Mouse (Mus musculus): Measurements from ENCODE around the gene Syf2. TPM values are rescaled to one million over a fixed set of nuclear protein-coding genes. Genes with fewer than 3 reads are reported as not detected.
A peak's percentile ranks its signal among the peaks of the same experiment; 100 is the strongest.

The Syf2 gene
- total RNA-seq (2021) (10 to 100 TPM; 48.7 to 61.1 TPM), polyA plus RNA-seq (2012; rRNA removed) (24.9 and 34.1 TPM in 2 replicates)
- long read RNA-seq, transcript Syf2-201 (7 exons, 1,369 nt), result major isoform, 64 of 70 reads
- long read RNA-seq, partial matches to known transcripts, result 3 of 70 reads
- long read RNA-seq, other reads (novel, unspliced or antisense), result 3 of 70 reads

DNA sequence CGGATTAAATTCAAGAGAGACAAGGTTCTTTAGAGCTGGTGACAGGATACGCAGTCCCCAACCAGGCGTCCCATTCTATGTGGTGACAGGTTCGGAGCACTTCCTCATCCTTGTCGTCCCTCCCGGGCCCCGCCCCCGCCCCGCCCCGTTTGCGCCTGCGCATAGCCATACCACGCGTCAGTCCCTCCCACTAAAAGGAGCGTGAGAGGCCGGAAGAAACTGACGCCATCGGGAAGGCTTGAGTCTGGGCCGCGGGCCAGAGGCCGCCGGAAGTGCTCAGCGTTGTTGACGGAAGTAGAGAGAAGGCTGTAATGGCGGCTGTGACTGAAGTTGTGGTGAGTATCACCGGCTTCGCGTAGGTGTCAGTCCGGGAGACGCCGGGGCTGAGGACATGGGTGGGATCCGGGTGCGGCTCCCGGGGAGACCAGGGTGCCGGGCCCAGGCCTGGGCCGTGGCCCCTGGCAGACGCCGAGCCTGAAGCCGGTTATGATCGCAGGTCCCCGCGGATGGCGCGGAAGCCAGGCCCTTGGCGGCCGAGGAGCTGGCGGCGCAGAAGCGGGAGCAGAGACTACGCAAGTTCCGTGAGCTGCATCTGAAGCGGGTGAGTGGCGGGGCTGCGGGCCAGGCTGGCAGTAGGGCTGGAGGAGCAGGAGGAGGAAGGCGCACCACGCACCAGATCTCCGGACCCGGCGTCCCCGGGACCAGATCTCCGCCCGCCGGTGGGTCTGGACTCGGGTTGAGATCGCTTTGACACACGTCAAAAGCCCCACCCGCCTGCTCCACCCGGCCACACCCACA lies at the start of gene Syf2:
TSS of gene Syf2 (plus strand) at position 215 of the 798 bp plus-strand sequence.
- under 1% methylated on average over 67 of the region's 68 CpGs for WGBS
- Histone ChIP-seq H3K9ac (ENCODE audit: low read depth, low read length) (peak within 1 kb of the TSS; percentile 95), H3K27ac (peak within 1 kb of the TSS; percentile 88), H3K4me3 (peak within 1 kb of the TSS; percentile 96), H3K4me1 (ENCODE audit: control insufficient read depth, insufficient read depth, low read length) (peaks cover 1% of the 10 kb centered on the region; the same call in 1 of the 2 replicates), H3K27me3 (ENCODE audit: control insufficient read depth, insufficient read depth, low read length) (no peaks in the 10 kb centered on the region), H3K36me3 (ENCODE audit: control insufficient read depth, insufficient read depth, low read length) (peaks cover 35% of the 10 kb centered on the region), H3K79me2 (replicated peaks; ENCODE audit: control insufficient read depth, insufficient read depth, low read length) (0 out of 2 replicates have a peak, but pooled peaks cover 1% of the 10 kb centered on the region)
- no peak for TF ChIP-seq CTCF (IDR thresholded peaks at IDR 0.05)
- peak; percentile 73 for TF ChIP-seq EP300 (IDR thresholded peaks at IDR 0.05; ENCODE audit: insufficient read depth, low read depth, low read length)
- TF ChIP-seq POLR2A (IDR thresholded peaks at IDR 0.05; ENCODE audit: insufficient read depth, low read depth, low read length), result peak; percentile 87
- intact Hi-C loops (cut with DNase I), result loop anchor here (2.0 kb wide), 1 partner anchor 16 kb away; the partner anchor contains the start of gene Tmem50a
- DNase-seq, result peak; percentile 94 to 95

DNA sequence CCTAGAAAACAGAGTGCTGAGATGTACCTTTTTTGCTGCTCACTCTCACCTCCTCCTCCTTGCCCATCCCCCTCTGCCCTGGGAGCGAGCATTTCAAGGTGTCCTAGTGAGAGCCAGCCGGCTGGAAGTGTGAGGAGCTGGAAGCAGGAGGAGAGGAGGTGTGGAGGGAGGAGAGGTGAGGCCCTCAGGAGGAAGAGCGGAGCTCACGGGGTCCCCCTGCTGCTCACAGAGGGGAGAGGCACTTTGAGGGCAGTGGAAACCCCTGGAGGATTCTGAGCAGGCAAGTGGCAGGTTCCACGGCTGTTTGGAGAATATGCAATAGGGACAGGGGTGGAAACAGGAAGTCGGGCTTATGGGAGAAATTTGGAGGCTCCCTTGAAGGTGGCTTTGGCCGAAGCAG lies 47.4 kb upstream of the Syf2 start:
- intact Hi-C loops (cut with DNase I), result loop anchor here (10.0 kb wide), 1 partner anchor 338 kb away; no protein-coding TSS in a partner anchor
- Histone ChIP-seq H3K27ac (no peak overlapping the region; the same call in 1 of the 2 replicates), H3K4me1 (ENCODE audit: control insufficient read depth, insufficient read depth, low read length) (peaks cover 2% of the 10 kb centered on the region)

DNA sequence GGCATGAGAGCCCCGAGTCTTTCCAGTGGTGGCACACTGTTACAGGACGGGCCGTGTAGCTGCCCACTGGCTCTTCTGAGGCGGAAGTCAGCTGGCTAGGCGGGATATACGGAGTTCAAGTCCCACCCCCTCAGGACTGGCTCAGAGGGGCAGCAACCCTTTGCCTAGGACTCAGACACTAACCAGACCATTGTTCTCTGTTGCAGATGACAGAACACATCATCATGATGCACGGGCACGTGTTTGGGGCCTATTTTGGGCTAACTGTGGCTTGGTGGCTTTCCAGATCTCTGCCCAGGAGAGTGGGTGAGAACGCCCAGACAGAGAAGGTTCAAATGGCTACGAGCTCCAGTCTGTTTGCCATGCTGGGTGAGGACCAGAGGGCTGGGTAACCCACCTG lies 46.9 kb upstream of the Syf2 start:
- intact Hi-C loops (cut with DNase I), result loop anchor here (10.0 kb wide), 1 partner anchor 339 kb away; no protein-coding TSS in a partner anchor
- peaks cover 2% of the 10 kb centered on the region for H3K4me1 ChIP-seq (ENCODE audit: control insufficient read depth, insufficient read depth, low read length)
- no peak overlapping the region for H3K4me3 ChIP-seq
- no peak overlapping the region for H3K9ac ChIP-seq (ENCODE audit: low read depth, low read length)
- H3K36me3 ChIP-seq (ENCODE audit: control insufficient read depth, insufficient read depth, low read length), result no peaks in the 10 kb centered on the region
- DNase-seq, result peak; percentile 26 to 45
- TF ChIP-seq CTCF (IDR thresholded peaks at IDR 0.05) (no peak), EP300 (IDR thresholded peaks at IDR 0.05; ENCODE audit: insufficient read depth, low read depth, low read length) (peak; percentile 75), POLR2A (IDR thresholded peaks at IDR 0.05; ENCODE audit: insufficient read depth, low read depth, low read length) (no peak)
- no peaks in the 10 kb centered on the region for H3K79me2 ChIP-seq (replicated peaks; ENCODE audit: control insufficient read depth, insufficient read depth, low read length)
- H3K27me3 ChIP-seq (ENCODE audit: control insufficient read depth, insufficient read depth, low read length), result no peaks in the 10 kb centered on the region
- WGBS, result 52% methylated on average over 10 of the region's 10 CpGs
- peak overlapping the region; percentile 38; the same call in 1 of the 2 replicates for H3K27ac ChIP-seq

More for the DNA sequence above, 47.4 kb upstream of the Syf2 start:
- TF ChIP-seq CTCF (IDR thresholded peaks at IDR 0.05), result peak; percentile 72
- no peak for TF ChIP-seq EP300 (IDR thresholded peaks at IDR 0.05; ENCODE audit: insufficient read depth, low read depth, low read length)
- H3K27me3 ChIP-seq (ENCODE audit: control insufficient read depth, insufficient read depth, low read length), result no peaks in the 10 kb centered on the region
- no peaks in the 10 kb centered on the region for H3K36me3 ChIP-seq (ENCODE audit: control insufficient read depth, insufficient read depth, low read length)
- peak; percentile 21 to 41 for DNase-seq
- WGBS, result 32% methylated on average over 7 of the region's 7 CpGs
- no peak overlapping the region for H3K9ac ChIP-seq (ENCODE audit: low read depth, low read length)
- H3K4me3 ChIP-seq, result no peak overlapping the region
- H3K79me2 ChIP-seq (replicated peaks; ENCODE audit: control insufficient read depth, insufficient read depth, low read length), result no peaks in the 10 kb centered on the region

DNA sequence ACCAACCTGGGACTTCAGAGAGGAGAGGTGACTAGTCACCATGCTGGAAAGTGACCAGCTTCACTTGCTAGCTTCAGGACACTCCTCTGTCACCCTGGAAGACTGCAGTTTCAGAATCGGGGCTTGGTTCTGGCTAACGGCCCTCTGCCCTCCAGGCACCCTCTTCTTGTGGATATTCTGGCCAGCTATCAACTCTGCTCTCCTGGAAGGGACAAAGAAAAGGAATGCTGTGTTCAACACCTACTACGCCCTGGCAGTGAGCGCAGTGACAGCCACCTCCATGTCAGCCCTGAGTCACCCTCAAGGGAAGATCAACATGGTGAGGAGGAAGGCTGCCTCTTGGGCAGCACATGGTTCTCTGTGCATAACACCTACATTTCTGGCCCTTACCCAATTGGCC lies 46.3 kb upstream of the Syf2 start:
- H3K36me3 ChIP-seq (ENCODE audit: control insufficient read depth, insufficient read depth, low read length), result no peaks in the 10 kb centered on the region
- peak overlapping the region; percentile 38 for H3K27ac ChIP-seq
- no peaks in the 10 kb centered on the region for H3K79me2 ChIP-seq (replicated peaks; ENCODE audit: control insufficient read depth, insufficient read depth, low read length)
- intact Hi-C loops (cut with DNase I), result loop anchor here (10.0 kb wide), 1 partner anchor 340 kb away; no protein-coding TSS in a partner anchor
- peak; percentile 22 to 24 for DNase-seq
- no peak overlapping the region for H3K4me3 ChIP-seq
- H3K27me3 ChIP-seq (ENCODE audit: control insufficient read depth, insufficient read depth, low read length), result no peaks in the 10 kb centered on the region
- peaks cover 2% of the 10 kb centered on the region for H3K4me1 ChIP-seq (ENCODE audit: control insufficient read depth, insufficient read depth, low read length)
- no peak overlapping the region for H3K9ac ChIP-seq (ENCODE audit: low read depth, low read length)
- 68% methylated on average over 4 of the region's 4 CpGs for WGBS
- no peak for TF ChIP-seq EP300 (IDR thresholded peaks at IDR 0.05; ENCODE audit: insufficient read depth, low read depth, low read length)
- TF ChIP-seq POLR2A (IDR thresholded peaks at IDR 0.05; ENCODE audit: insufficient read depth, low read depth, low read length), result no peak
- no peak for TF ChIP-seq CTCF (IDR thresholded peaks at IDR 0.05)

DNA sequence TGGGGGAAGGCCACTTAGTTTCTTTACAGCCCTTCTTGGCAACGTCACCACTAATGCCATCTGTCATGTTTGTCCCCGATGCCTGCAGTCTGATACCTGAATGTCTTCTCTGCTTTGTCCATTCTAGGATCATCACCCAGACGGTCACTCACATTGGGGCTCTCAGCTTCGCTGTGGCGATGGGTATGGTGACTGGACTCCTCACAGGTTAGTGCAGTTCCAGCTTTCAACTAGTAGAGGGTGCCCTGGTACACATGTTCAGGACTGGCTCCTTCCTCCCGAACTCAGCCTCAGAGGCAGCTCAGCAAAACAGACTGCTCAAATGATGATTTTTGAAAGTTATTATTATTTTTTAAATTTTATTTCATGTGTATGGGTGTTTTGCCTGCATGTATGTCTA lies 38.6 kb upstream of the Syf2 start:
- no peaks in the 10 kb centered on the region for H3K79me2 ChIP-seq (replicated peaks; ENCODE audit: control insufficient read depth, insufficient read depth, low read length)
- WGBS, result 77% methylated on average over 6 of the region's 6 CpGs
- DNase-seq, result peak; percentile 56 to 68
- H3K4me1 ChIP-seq (ENCODE audit: control insufficient read depth, insufficient read depth, low read length), result no peaks in the 10 kb centered on the region
- intact Hi-C loops (cut with DNase I), result loop anchor here (5.0 kb wide), 1 partner anchor 315 kb away; no protein-coding TSS in a partner anchor
- H3K4me3 ChIP-seq, result no peak overlapping the region
- no peaks in the 10 kb centered on the region for H3K27me3 ChIP-seq (ENCODE audit: control insufficient read depth, insufficient read depth, low read length)
- no peaks in the 10 kb centered on the region for H3K36me3 ChIP-seq (ENCODE audit: control insufficient read depth, insufficient read depth, low read length)
- no peak overlapping the region for H3K27ac ChIP-seq
- TF ChIP-seq EP300 (IDR thresholded peaks at IDR 0.05; ENCODE audit: insufficient read depth, low read depth, low read length) (no peak), POLR2A (IDR thresholded peaks at IDR 0.05; ENCODE audit: insufficient read depth, low read depth, low read length) (no peak), CTCF (IDR thresholded peaks at IDR 0.05) (peak; percentile 89)
- no peak overlapping the region for H3K9ac ChIP-seq (ENCODE audit: low read depth, low read length)

All from heart, adult 2 months (tissue).